In the genomic region with DNA sequence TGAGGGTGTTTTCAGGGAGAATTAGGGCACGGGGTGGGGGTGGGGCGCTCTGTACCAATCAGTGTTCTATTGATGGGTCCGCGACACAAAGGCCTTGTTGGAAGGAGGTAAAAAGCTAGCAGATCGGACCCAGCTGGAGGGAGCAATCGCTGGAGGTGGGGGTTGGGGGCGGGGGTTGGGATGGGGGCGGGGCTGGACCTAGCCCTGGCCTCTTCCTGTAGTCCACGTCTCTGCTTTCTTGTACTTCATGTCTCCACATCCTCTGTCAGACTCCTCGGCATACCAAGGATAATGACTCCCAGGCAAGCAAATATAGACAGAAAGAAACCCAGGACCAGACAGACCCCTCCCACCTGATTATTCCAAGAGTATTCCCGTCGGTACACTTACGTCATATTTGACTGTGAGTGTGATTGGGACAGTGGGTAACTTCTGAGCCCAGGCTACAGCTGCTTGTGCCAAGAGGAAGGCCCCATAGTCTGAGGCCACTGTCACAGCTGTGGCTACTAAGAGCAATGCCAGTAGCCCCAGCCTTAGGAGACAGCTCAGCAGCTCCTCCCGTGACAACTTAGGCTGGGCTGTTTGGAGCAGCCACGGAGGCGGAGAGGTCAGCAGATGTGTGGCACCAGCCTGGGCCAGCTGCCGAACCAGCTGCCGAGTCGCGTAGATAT, we compare ENCODE assay signal across 11 mouse cellular contexts. TPM values are rescaled to one million over a fixed set of nuclear protein-coding genes. Genes with fewer than 3 reads are reported as not detected.
DNase-seq lines count a peak whose midpoint lies in the region; ATAC-seq and TF ChIP-seq lines count a peak whose summit lies in the region.
"Had no signal": no experiment of that assay in that cellular context is flagged by ENCODE, and none has a peak within 500 bp of the region (broad histone marks: within the 10 kb centered on the region; RNA-seq: fewer than 3 reads in every experiment).

No protein-coding gene starts in this region.

- TF ChIP-seq CTCF in layer of hippocampus, adult 2 months (conservative IDR thresholded peaks at IDR 0.05), result no peak

- H3K9me3 ChIP-seq in forebrain, embryonic 12.5 days, result 0 out of 2 replicates have a peak, but pooled peaks cover 2% of the 10 kb centered on the region
- no peaks in the 10 kb centered on the region for H3K9me3 ChIP-seq in limb, embryonic 10.5 days (replicated peaks)
- no peaks in the 10 kb centered on the region for H3K9me3 ChIP-seq in neural tube, embryonic 13.5 days

- H3K27me3 ChIP-seq in forebrain, embryonic 12.5 days, result no peaks in the 10 kb centered on the region; the same call in 1 of the 2 replicates
- no peaks in the 10 kb centered on the region for H3K27me3 ChIP-seq in limb, embryonic 10.5 days (ENCODE audit: low read depth, poor library complexity, severe bottlenecking)
- no peaks in the 10 kb centered on the region for H3K27me3 ChIP-seq in neural tube, embryonic 13.5 days

- H3K4me3 ChIP-seq in layer of hippocampus, adult 2 months, result no peak overlapping the region
- no peak overlapping the region for H3K4me3 ChIP-seq in forebrain, embryonic 12.5 days (replicated peaks)
- no peak overlapping the region for H3K4me3 ChIP-seq in limb, embryonic 10.5 days
- H3K4me3 ChIP-seq in neural tube, embryonic 13.5 days, result no peak overlapping the region

- H3K27ac ChIP-seq in layer of hippocampus, adult 2 months, result peak overlapping the region; percentile 72
- peak overlapping the region; percentile 61; the same call in 1 of the 2 replicates for H3K27ac ChIP-seq in forebrain, embryonic 12.5 days
- H3K27ac ChIP-seq in limb, embryonic 10.5 days, result peak overlapping the region; percentile 83
- peak overlapping the region; percentile 76 for H3K27ac ChIP-seq in neural tube, embryonic 13.5 days (replicated peaks)

- ATAC-seq in forebrain, embryonic 12.5 days (ENCODE audit: low FRiP score), result 0 out of 2 replicates have a peak, but pooled peaks have one; percentile 28
- ATAC-seq in neural tube, embryonic 13.5 days (ENCODE audit: low read depth), result peak; percentile 61

- no peak for DNase-seq in layer of hippocampus, adult 2 months (ENCODE audit: low spot score in 2 of 2)
- no peak for DNase-seq in layer of hippocampus, adult 18-20 months (ENCODE audit: low spot score in 2 of 2)
- no peak for DNase-seq in limb, embryonic 10.5 days (ENCODE audit: low spot score)
- no peak for DNase-seq in Muller cell, postnatal 12 days (ENCODE audit: inconsistent ontology term)
- DNase-seq in urinary bladder, postnatal 4 days (ENCODE audit: low spot score in 2 of 2), result no peak
- DNase-seq in thymus, postnatal 4 days, result no peak
- DNase-seq: kidney, postnatal 25 days had no signal

- peaks cover 16% of the 10 kb centered on the region for H3K4me1 ChIP-seq in forebrain, embryonic 12.5 days
- H3K4me1 ChIP-seq in limb, embryonic 10.5 days, result peaks cover 36% of the 10 kb centered on the region
- H3K4me1 ChIP-seq in neural tube, embryonic 13.5 days (replicated peaks), result peaks cover 17% of the 10 kb centered on the region

- H3K9ac ChIP-seq in forebrain, embryonic 12.5 days, result no peak overlapping the region
- H3K9ac ChIP-seq in neural tube, embryonic 13.5 days, result no peak overlapping the region

- H3K36me3 ChIP-seq in forebrain, embryonic 12.5 days (replicated peaks), result no peaks in the 10 kb centered on the region
- no peaks in the 10 kb centered on the region for H3K36me3 ChIP-seq in limb, embryonic 10.5 days
- no peaks in the 10 kb centered on the region for H3K36me3 ChIP-seq in neural tube, embryonic 13.5 days
- H3K36me3 ChIP-seq: G1E had no signal

- WGBS in forebrain, embryonic 12.5 days, result 46% methylated on average over 19 of the region's 20 CpGs
- 53% methylated on average over 20 of the region's 20 CpGs for WGBS in limb, embryonic 10.5 days
- 38% methylated on average over 20 of the region's 20 CpGs for WGBS in neural tube, embryonic 13.5 days

- H3K4me2 ChIP-seq in forebrain, embryonic 12.5 days, result peak overlapping the region; percentile 3; the same call in 1 of the 2 replicates
- H3K4me2 ChIP-seq in neural tube, embryonic 13.5 days, result no peak overlapping the region

RNA-seq across cellular contexts. Expression of a gene that starts 3.2 kb away (rescaled TPM):
- total RNA-seq in layer of hippocampus, adult 2 months (2021), result not detected
- total RNA-seq in layer of hippocampus, adult 18-20 months (2021), result not detected
- 0.06 TPM in 1 of 2 replicates, not detected in the other for polyA plus RNA-seq in forebrain, embryonic 12.5 days (2016; fragmentation: Nextera tagmentation; extraction: Ambion mirVana)
- 0.10 TPM in 2 replicates for polyA plus RNA-seq in limb, embryonic 10.5 days (2016; fragmentation: Nextera tagmentation; extraction: Ambion mirVana)
- 0.06 and 0.08 TPM in 2 replicates for polyA plus RNA-seq in neural tube, embryonic 13.5 days (2015; fragmentation: Nextera tagmentation; extraction: Ambion mirVana)
- polyA plus RNA-seq: G1E had no signal

RNA-seq across cellular contexts. Expression of a gene that starts 8.9 kb away (rescaled TPM):
- total RNA-seq in layer of hippocampus, adult 2 months (2021), result 10 to 100 TPM; 14.0 to 15.3 TPM
- 10 to 100 TPM; 14.6 to 15.9 TPM for total RNA-seq in layer of hippocampus, adult 18-20 months (2021)
- polyA plus RNA-seq in forebrain, embryonic 12.5 days (2016; fragmentation: Nextera tagmentation; extraction: Ambion mirVana), result 22.9 and 24.0 TPM in 2 replicates
- 18.8 and 20.2 TPM in 2 replicates for polyA plus RNA-seq in limb, embryonic 10.5 days (2016; fragmentation: Nextera tagmentation; extraction: Ambion mirVana)
- 10.4 and 12.2 TPM in 2 replicates for polyA plus RNA-seq in neural tube, embryonic 13.5 days (2015; fragmentation: Nextera tagmentation; extraction: Ambion mirVana)
- polyA plus RNA-seq: G1E had no signal

RNA-seq across cellular contexts. Expression of a gene that starts 28.4 kb away (rescaled TPM):
- total RNA-seq in layer of hippocampus, adult 2 months (2021), result under 1 TPM in 1 of 2 experiments, not detected in 1; 0.20 TPM
- under 1 TPM in 1 of 2 experiments, not detected in 1; 0.10 TPM for total RNA-seq in layer of hippocampus, adult 18-20 months (2021)
- polyA plus RNA-seq in forebrain, embryonic 12.5 days (2016; fragmentation: Nextera tagmentation; extraction: Ambion mirVana), result 6.8 and 6.9 TPM in 2 replicates
- 0.64 and 1.3 TPM in 2 replicates for polyA plus RNA-seq in limb, embryonic 10.5 days (2016; fragmentation: Nextera tagmentation; extraction: Ambion mirVana)
- polyA plus RNA-seq in neural tube, embryonic 13.5 days (2015; fragmentation: Nextera tagmentation; extraction: Ambion mirVana), result 6.9 and 7.5 TPM in 2 replicates
- polyA plus RNA-seq: G1E; small intestine, adult 2 months had no signal
